Mouse (Mus musculus) cerebellum, adult 2 months (tissue): ENCODE measurements around the gene 4930503B20Rik.

Experiments used
- CTCF ChIP-seq: fragments of 200-500 bp; IDR thresholded peaks from 2 replicates; pipeline ENCODE4 v1.5.1; 2011; ENCODE audit warnings: low read depth, mild to moderate bottlenecking, control low read depth, low read length, moderate library complexity, borderline replicate concordance; ENCODE audit not compliant: insufficient read depth
- POLR2A ChIP-seq: fragments of 200-500 bp; IDR thresholded peaks from 2 replicates; pipeline ENCODE4 v1.6.1; 2011; ENCODE audit warnings: low read length, control low read depth, borderline replicate concordance; ENCODE audit not compliant: insufficient read depth

GRCm38 (mm10) chr3:146658061-146658639 lies 7.0 kb upstream of the 4930503B20Rik start:
- TF ChIP-seq POLR2A (no peak), CTCF (no peak)
